Mouse (Mus musculus) c-Kit-negative CD71-positive TER-119-positive erythroid progenitor cells, embryonic 14.5 days (primary cell): Measurements from ENCODE around the gene Uck1.

ENCODE experiments used
- DNase-seq: peaks from one replicate; pipeline ENCODE4 v3.0.0-alpha.2; 2013; ENCODE audit warnings: low read depth, low spot score

Uck1 gene

GRCm38 (mm10) chr2:32218541-32219334 lies 41.2 kb downstream of the Uck1 start:
- no peak for DNase-seq

DNA sequence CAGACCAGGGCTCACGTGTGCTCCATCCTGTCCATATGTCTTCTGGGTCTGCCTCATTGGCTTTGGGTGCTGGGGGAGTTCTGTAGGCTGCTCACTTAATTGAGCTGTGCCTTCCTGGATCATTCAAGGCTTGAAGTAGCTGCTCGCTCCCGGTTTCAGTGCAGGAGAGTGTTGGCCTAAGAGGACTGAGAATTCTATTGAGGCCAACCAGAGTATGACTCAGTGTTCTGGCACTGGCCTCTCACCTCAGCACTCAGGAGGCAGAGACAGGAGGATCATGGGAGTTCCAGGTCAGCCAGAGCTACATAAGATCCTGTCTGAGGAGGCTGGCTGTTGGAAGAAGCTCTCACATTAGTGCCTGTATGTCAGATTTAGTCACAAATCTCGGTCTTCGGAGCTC lies 41.8 kb downstream of the Uck1 start:
- DNase-seq: no peak

DNA sequence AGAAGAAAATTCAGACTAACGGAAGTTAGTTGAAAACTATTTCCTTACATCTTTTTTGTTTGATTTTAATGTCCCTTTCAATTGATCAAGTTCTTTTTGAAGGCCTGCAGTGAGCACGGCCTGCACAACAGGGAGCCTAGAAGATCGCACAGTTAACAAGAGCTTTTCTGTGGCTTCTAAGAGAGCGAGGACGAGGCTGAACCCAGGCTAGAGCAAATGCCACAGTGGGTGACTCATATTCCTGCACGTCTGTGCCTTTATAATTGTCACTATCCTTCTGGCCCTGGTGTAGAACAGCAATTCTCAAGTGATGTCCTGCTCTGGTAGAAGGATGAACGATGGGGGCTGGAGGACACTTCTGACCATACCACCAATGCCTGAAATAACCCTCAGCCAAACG lies 42.3 kb downstream of the Uck1 start:
- DNase-seq: no peak

- no peak for DNase-seq
Measured at GRCm38 (mm10) chr2:32216506-32216905, 43.5 kb downstream of the Uck1 start.

GRCm38 (mm10) chr2:32215576-32215975 lies 44.4 kb downstream of the Uck1 start:
- no peak for DNase-seq

DNA sequence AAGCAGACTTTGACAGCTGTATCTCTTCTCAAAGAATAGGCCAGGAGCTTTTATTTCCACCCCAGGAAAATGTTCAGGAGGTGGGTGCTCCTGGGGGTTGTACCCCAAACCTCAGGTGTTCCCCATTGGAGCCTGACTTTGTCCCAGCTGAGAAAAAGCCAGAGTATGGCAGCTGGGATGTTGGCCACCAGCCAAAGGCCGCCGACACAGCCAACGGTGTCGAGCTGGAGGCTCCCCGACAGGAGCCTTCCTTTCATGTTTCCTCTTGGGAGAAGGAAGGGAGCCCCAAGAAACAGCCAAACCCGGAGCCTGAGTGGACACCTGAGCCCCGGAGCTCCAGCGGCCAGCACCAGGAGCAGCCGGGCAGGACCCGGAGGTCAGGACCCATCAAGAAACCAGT lies 47.0 kb downstream of the Uck1 start:
- no peak for DNase-seq

- no peak for DNase-seq
Measured at GRCm38 (mm10) chr2:32211689-32212088, 48.3 kb downstream of the Uck1 start.

DNA sequence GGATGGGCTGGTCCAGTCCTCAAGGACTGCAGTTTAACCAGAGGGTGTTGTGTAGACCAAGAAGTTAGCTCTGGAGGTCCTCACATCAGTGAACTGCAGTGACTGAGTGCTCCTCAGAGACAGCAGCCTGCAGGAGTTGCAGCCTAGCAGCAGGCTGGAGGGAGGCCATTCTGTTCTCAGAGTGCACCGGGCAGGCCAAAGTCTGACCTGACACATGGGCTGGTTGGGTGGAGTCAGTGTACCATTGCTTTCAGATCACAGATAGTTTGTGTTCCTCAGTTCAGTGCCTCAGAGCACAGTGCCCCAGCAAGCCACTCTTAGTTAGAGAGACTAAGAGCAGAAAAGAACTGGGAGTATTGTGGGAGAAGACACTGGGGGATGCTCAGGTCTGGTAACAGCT lies 52.3 kb downstream of the Uck1 start:
- DNase-seq: no peak
